Mouse (Mus musculus) forebrain, embryonic 16.5 days (tissue): ENCODE measurements around the gene Slc8a2. TPM values are rescaled to one million over a fixed set of nuclear protein-coding genes. Genes with fewer than 3 reads are reported as not detected.

ENCODE experiments used
- ATAC-seq: fragments of 200-750 bp; cut with Nextera tagmentation; 2 replicates; pipeline ENCODE4 v1.8.0; 2017; ENCODE audit warnings: mild to moderate bottlenecking, moderate library complexity
- H3K27ac ChIP-seq: fragments of 300-500 bp; sonication (generic); 2 replicates; pipeline ENCODE4 v1.5.1; 2014; ENCODE audit warnings: low read length, control low read depth
- H3K27me3 ChIP-seq: fragments of 300-500 bp; sonication (generic); replicated peaks from 2 replicates; pipeline ENCODE4 v1.6.1; 2014; ENCODE audit warnings: low read length; ENCODE audit not compliant: control insufficient read depth, insufficient read depth
- H3K36me3 ChIP-seq: fragments of 300-500 bp; sonication (generic); 2 replicates; pipeline ENCODE4 v1.6.1; 2014; ENCODE audit not compliant: control insufficient read depth, insufficient read depth
- H3K4me1 ChIP-seq: fragments of 300-500 bp; sonication (generic); replicated peaks from 2 replicates; pipeline ENCODE4 v1.6.1; 2014; ENCODE audit warnings: low read length; ENCODE audit not compliant: control insufficient read depth, insufficient read depth
- H3K4me2 ChIP-seq: fragments of 300-500 bp; sonication (generic); 2 replicates; pipeline ENCODE4 v1.6.1; 2014; ENCODE audit warnings: mild to moderate bottlenecking, low read length, control low read depth
- H3K4me3 ChIP-seq: fragments of 300-500 bp; sonication (generic); replicated peaks from 2 replicates; pipeline ENCODE4 v1.5.1; 2014; ENCODE audit warnings: mild to moderate bottlenecking, low read length, control low read depth
- H3K9ac ChIP-seq: fragments of 300-500 bp; sonication (generic); replicated peaks from 2 replicates; pipeline ENCODE4 v1.6.1; 2014; ENCODE audit warnings: low read depth, low read length, control low read depth
- H3K9me3 ChIP-seq: fragments of 300-500 bp; sonication (generic); 2 replicates; pipeline ENCODE4 v1.6.1; 2016; ENCODE audit warnings: low read length; ENCODE audit not compliant: control insufficient read depth
- WGBS: fragments of 180-500 bp; shearing (Covaris S2); extraction: QIAGEN DNeasy Blood & Tissue Kit; methylation state at CpG from one replicate; pipeline ENCODE4 v1.1.7; 2014; 5-methylcytosine and 5-hydroxymethylcytosine counted together
- polyA plus RNA-seq: library from polyadenylated mRNA; unstranded; fragments of >200 nt; fragmentation: Nextera tagmentation; extraction: Ambion mirVana; gene quantifications from 2 replicates; pipeline ENCODE4 v1.2.1, GENCODE M21; 2015

Gene Slc8a2
- polyA plus RNA-seq, 1 experiment from 2014 or later, result 1.1 TPM

- H3K27ac ChIP-seq, result no peak overlapping the region
- WGBS, result 68% methylated on average over 3 of the region's 3 CpGs
- no peak overlapping the region for H3K9ac ChIP-seq
- H3K4me3 ChIP-seq, result no peak overlapping the region
- H3K9me3 ChIP-seq, result no peaks in the 10 kb centered on the region
- H3K4me1 ChIP-seq, result peaks cover 68% of the 10 kb centered on the region
- no peaks in the 10 kb centered on the region for H3K36me3 ChIP-seq
- H3K27me3 ChIP-seq, result no peaks in the 10 kb centered on the region
- ATAC-seq, result no peak
- no peak overlapping the region for H3K4me2 ChIP-seq
Measured at GRCm38 (mm10) chr7:16132926-16133325, 3.3 kb downstream of the Slc8a2 start.

- Histone ChIP-seq H3K9me3 (no peaks in the 10 kb centered on the region), H3K27me3 (no peaks in the 10 kb centered on the region), H3K4me3 (no peak overlapping the region), H3K4me2 (no peak overlapping the region), H3K4me1 (peaks cover 66% of the 10 kb centered on the region), H3K36me3 (no peaks in the 10 kb centered on the region), H3K9ac (no peak overlapping the region), H3K27ac (no peak overlapping the region)
- no peak for ATAC-seq
- 91% methylated on average over 9 of the region's 9 CpGs for WGBS
Measured at GRCm38 (mm10) chr7:16133691-16134090, 4.1 kb downstream of the Slc8a2 start.

GRCm38 (mm10) chr7:16134951-16135392 lies 5.3 kb downstream of the Slc8a2 start:
- no peaks in the 10 kb centered on the region for H3K36me3 ChIP-seq
- H3K27me3 ChIP-seq, result no peaks in the 10 kb centered on the region
- peaks cover 55% of the 10 kb centered on the region for H3K4me1 ChIP-seq
- peak overlapping the region; percentile 59 for H3K27ac ChIP-seq
- H3K9ac ChIP-seq, result no peak overlapping the region
- no peaks in the 10 kb centered on the region for H3K9me3 ChIP-seq
- peak; percentile 72 for ATAC-seq
- peak overlapping the region; percentile 17 for H3K4me3 ChIP-seq
- peak overlapping the region; percentile 44 for H3K4me2 ChIP-seq
- 14% methylated on average over 7 of the region's 7 CpGs for WGBS

GRCm38 (mm10) chr7:16146489-16147410 lies 17.1 kb downstream of the Slc8a2 start:
- Histone ChIP-seq H3K4me2 (0 out of 2 replicates have a peak overlapping the region, but pooled peaks have one; percentile 9), H3K27ac (no peak overlapping the region), H3K36me3 (no peaks in the 10 kb centered on the region; the same call in none of the 2 replicates), H3K4me1 (peaks cover 32% of the 10 kb centered on the region), H3K27me3 (no peaks in the 10 kb centered on the region), H3K4me3 (no peak overlapping the region), H3K9ac (peak overlapping the region; percentile 26; the same call in 1 of the 2 replicates), H3K9me3 (no peaks in the 10 kb centered on the region)
- WGBS, result 15% methylated on average over 27 of the region's 27 CpGs
- ATAC-seq, result peak; percentile 51

GRCm38 (mm10) chr7:16147643-16148042 lies 18.0 kb downstream of the Slc8a2 start:
- H3K4me2 ChIP-seq, result no peak overlapping the region
- H3K4me3 ChIP-seq, result no peak overlapping the region
- no peak for ATAC-seq
- no peaks in the 10 kb centered on the region; the same call in 1 of the 2 replicates for H3K36me3 ChIP-seq
- peaks cover 32% of the 10 kb centered on the region for H3K4me1 ChIP-seq
- H3K9ac ChIP-seq, result no peak overlapping the region
- no peaks in the 10 kb centered on the region for H3K9me3 ChIP-seq
- H3K27ac ChIP-seq, result no peak overlapping the region
- 16% methylated on average over 15 of the region's 15 CpGs for WGBS
- H3K27me3 ChIP-seq, result no peaks in the 10 kb centered on the region

GRCm38 (mm10) chr7:16149241-16149640 lies 19.6 kb downstream of the Slc8a2 start:
- Histone ChIP-seq H3K9ac (no peak overlapping the region), H3K4me2 (no peak overlapping the region), H3K27me3 (no peaks in the 10 kb centered on the region), H3K9me3 (no peaks in the 10 kb centered on the region), H3K4me3 (no peak overlapping the region), H3K27ac (peak overlapping the region; percentile 54), H3K36me3 (no peaks in the 10 kb centered on the region; the same call in 1 of the 2 replicates), H3K4me1 (peaks cover 36% of the 10 kb centered on the region)
- 46% methylated on average over 5 of the region's 5 CpGs for WGBS
- peak; percentile 73 for ATAC-seq

- H3K27ac ChIP-seq, result no peak overlapping the region
- WGBS, result 77% methylated on average over 9 of the region's 9 CpGs
- H3K4me3 ChIP-seq, result no peak overlapping the region
- no peak for ATAC-seq
- H3K36me3 ChIP-seq, result no peaks in the 10 kb centered on the region
- no peaks in the 10 kb centered on the region for H3K9me3 ChIP-seq
- no peak overlapping the region for H3K9ac ChIP-seq
- H3K4me1 ChIP-seq, result peaks cover 36% of the 10 kb centered on the region
- H3K27me3 ChIP-seq, result no peaks in the 10 kb centered on the region
- H3K4me2 ChIP-seq, result no peak overlapping the region
Measured at GRCm38 (mm10) chr7:16150191-16151145, 20.8 kb downstream of the Slc8a2 start.

GRCm38 (mm10) chr7:16153522-16153921 lies 23.9 kb downstream of the Slc8a2 start:
- H3K4me1 ChIP-seq, result peaks cover 22% of the 10 kb centered on the region
- no peaks in the 10 kb centered on the region for H3K27me3 ChIP-seq
- H3K27ac ChIP-seq, result no peak overlapping the region
- WGBS, result 17% methylated on average over 10 of the region's 10 CpGs
- H3K9me3 ChIP-seq, result no peaks in the 10 kb centered on the region
- no peaks in the 10 kb centered on the region for H3K36me3 ChIP-seq
- H3K4me3 ChIP-seq, result no peak overlapping the region
- peak; percentile 70 for ATAC-seq
- no peak overlapping the region for H3K9ac ChIP-seq
- no peak overlapping the region for H3K4me2 ChIP-seq
